11 mouse cellular contexts compared by ENCODE assay signal in genomic region chrX:102081573-102082279, GRCm38 (mm10). TPM values are rescaled to one million over a fixed set of nuclear protein-coding genes. Genes with fewer than 3 reads are reported as not detected.
A peak's percentile ranks its signal among the peaks of the same experiment; 100 is the strongest.
DNase-seq lines count a peak whose midpoint lies in the region; ATAC-seq lines count a peak whose summit lies in the region.
"Had no signal": no experiment of that assay in that cellular context is flagged by ENCODE, and none has a peak within 500 bp of the region (broad histone marks: within the 10 kb centered on the region; RNA-seq: fewer than 3 reads in every experiment).

No protein-coding gene starts in this region.

- no peaks in the 10 kb centered on the region for H3K36me3 ChIP-seq in kidney, embryonic 15.5 days
- peaks cover 36% of the 10 kb centered on the region for H3K36me3 ChIP-seq in embryonic facial prominence, embryonic 10.5 days (replicated peaks)
- H3K36me3 ChIP-seq in hindbrain, embryonic 16.5 days (ENCODE audit: control insufficient read depth, insufficient read depth, low read length), result no peaks in the 10 kb centered on the region
- no peaks in the 10 kb centered on the region for H3K36me3 ChIP-seq in neural tube, embryonic 14.5 days (ENCODE audit: control insufficient read depth, insufficient read depth, low read length)
- H3K36me3 ChIP-seq: embryonic facial prominence, embryonic 15.5 days had no signal

- H3K4me1 ChIP-seq in kidney, embryonic 15.5 days, result peaks cover 14% of the 10 kb centered on the region; the same call in 1 of the 2 replicates
- H3K4me1 ChIP-seq in embryonic facial prominence, embryonic 10.5 days, result peaks cover 19% of the 10 kb centered on the region
- peaks cover 6% of the 10 kb centered on the region; the same call in 1 of the 2 replicates for H3K4me1 ChIP-seq in hindbrain, embryonic 16.5 days (ENCODE audit: control insufficient read depth, insufficient read depth, low read depth, low read length)
- 0 out of 2 replicates have a peak, but pooled peaks cover 6% of the 10 kb centered on the region for H3K4me1 ChIP-seq in neural tube, embryonic 14.5 days (ENCODE audit: control insufficient read depth, insufficient read depth, low read length)
- H3K4me1 ChIP-seq: embryonic facial prominence, embryonic 15.5 days; limb, embryonic 15.5 days had no signal

- DNase-seq in kidney, postnatal 14 days, result no peak
- DNase-seq in embryonic facial prominence, embryonic 10.5 days (ENCODE audit: low spot score), result peak; percentile 64
- DNase-seq in frontal cortex, postnatal 36 days (ENCODE audit: low spot score in 2 of 2), result no peak
- DNase-seq in right cerebral cortex, postnatal 36 days (ENCODE audit: low spot score in 2 of 2), result no peak
- DNase-seq: thymus, postnatal 14 days had no signal

- no peak overlapping the region for H3K9ac ChIP-seq in kidney, embryonic 15.5 days
- no peak overlapping the region for H3K9ac ChIP-seq in hindbrain, embryonic 16.5 days (ENCODE audit: low read depth, low read length)
- no peak overlapping the region for H3K9ac ChIP-seq in neural tube, embryonic 14.5 days (replicated peaks; ENCODE audit: low read depth, low read length)
- H3K9ac ChIP-seq: embryonic facial prominence, embryonic 15.5 days; limb, embryonic 15.5 days had no signal

- WGBS in kidney, embryonic 15.5 days, result 36% methylated on average over 7 of the region's 7 CpGs
- WGBS in embryonic facial prominence, embryonic 10.5 days, result 49% methylated on average over 7 of the region's 7 CpGs
- 25% methylated on average over 7 of the region's 7 CpGs for WGBS in hindbrain, embryonic 16.5 days
- 24% methylated on average over 7 of the region's 7 CpGs for WGBS in neural tube, embryonic 14.5 days

- no peaks in the 10 kb centered on the region for H3K9me3 ChIP-seq in kidney, embryonic 15.5 days (replicated peaks)
- no peaks in the 10 kb centered on the region for H3K9me3 ChIP-seq in embryonic facial prominence, embryonic 10.5 days
- no peaks in the 10 kb centered on the region for H3K9me3 ChIP-seq in hindbrain, embryonic 16.5 days (ENCODE audit: control insufficient read depth, low read length)
- no peaks in the 10 kb centered on the region for H3K9me3 ChIP-seq in neural tube, embryonic 14.5 days (ENCODE audit: control insufficient read depth, low read length)
- H3K9me3 ChIP-seq: embryonic facial prominence, embryonic 15.5 days; limb, embryonic 15.5 days had no signal

- H3K27me3 ChIP-seq in kidney, embryonic 15.5 days, result peaks cover 41% of the 10 kb centered on the region
- peaks cover 95% of the 10 kb centered on the region for H3K27me3 ChIP-seq in embryonic facial prominence, embryonic 10.5 days (replicated peaks; ENCODE audit: low read depth, poor library complexity, severe bottlenecking)
- H3K27me3 ChIP-seq in hindbrain, embryonic 16.5 days (replicated peaks; ENCODE audit: control insufficient read depth, insufficient read depth, low read length), result no peaks in the 10 kb centered on the region
- no peaks in the 10 kb centered on the region for H3K27me3 ChIP-seq in neural tube, embryonic 14.5 days (ENCODE audit: control insufficient read depth, insufficient read depth, low read length)

- H3K4me3 ChIP-seq in kidney, embryonic 15.5 days (replicated peaks), result no peak overlapping the region
- no peak overlapping the region for H3K4me3 ChIP-seq in embryonic facial prominence, embryonic 10.5 days
- H3K4me3 ChIP-seq in hindbrain, embryonic 16.5 days (ENCODE audit: low read length), result no peak overlapping the region
- H3K4me3 ChIP-seq in neural tube, embryonic 14.5 days (ENCODE audit: low read depth, low read length), result no peak overlapping the region
- H3K4me3 ChIP-seq: embryonic facial prominence, embryonic 15.5 days; limb, embryonic 15.5 days had no signal

- ATAC-seq in kidney, embryonic 15.5 days (replicated peaks; ENCODE audit: low FRiP score), result peak; percentile 69; the same call in 1 of the 2 replicates
- peak; percentile 95 for ATAC-seq in hindbrain, embryonic 16.5 days
- ATAC-seq in neural tube, embryonic 14.5 days (ENCODE audit: low read depth), result peak; percentile 95
- no peak for ATAC-seq in inflammation-experienced regulatory T-cells, adult 6 months

- no peak overlapping the region for H3K4me2 ChIP-seq in kidney, embryonic 15.5 days
- H3K4me2 ChIP-seq in hindbrain, embryonic 16.5 days (ENCODE audit: low read length), result peak overlapping the region; percentile 21; the same call in 1 of the 2 replicates
- H3K4me2 ChIP-seq in neural tube, embryonic 14.5 days (ENCODE audit: low read depth, low read length), result no peak overlapping the region
- H3K4me2 ChIP-seq: embryonic facial prominence, embryonic 15.5 days; limb, embryonic 15.5 days had no signal

- no peak overlapping the region for H3K27ac ChIP-seq in kidney, embryonic 15.5 days
- peak overlapping the region; percentile 80 for H3K27ac ChIP-seq in embryonic facial prominence, embryonic 10.5 days (replicated peaks)
- peak overlapping the region; percentile 83 for H3K27ac ChIP-seq in hindbrain, embryonic 16.5 days (ENCODE audit: low read depth, low read length)
- H3K27ac ChIP-seq in neural tube, embryonic 14.5 days (ENCODE audit: low read depth, low read length), result peak overlapping the region; percentile 73
- H3K27ac ChIP-seq: embryonic facial prominence, embryonic 15.5 days had no signal

RNA-seq across cellular contexts. Expression of gene Rtl5, which starts 10.6 kb away (rescaled TPM):
- 2.5 and 2.8 TPM in 2 replicates for polyA plus RNA-seq in kidney, embryonic 15.5 days (2015; fragmentation: Nextera tagmentation; extraction: Ambion mirVana)
- polyA plus RNA-seq in embryonic facial prominence, embryonic 10.5 days (2016; fragmentation: Nextera tagmentation; extraction: Ambion mirVana), result 1.9 and 3.1 TPM in 2 replicates
- 5.6 and 6.2 TPM in 2 replicates for polyA plus RNA-seq in hindbrain, embryonic 16.5 days (2015; fragmentation: Nextera tagmentation; extraction: Ambion mirVana)
- 3.3 and 3.9 TPM in 2 replicates for polyA plus RNA-seq in neural tube, embryonic 14.5 days (2014; fragmentation: Nextera tagmentation; extraction: Ambion mirVana)
- 1 to 10 TPM in 1 of 3 experiments, under 1 TPM in 2; 0.19 to 3.3 (median 0.20) TPM for polyA plus RNA-seq in inflammation-experienced regulatory T-cells, adult 6 months (2017; shearing (Covaris generic))

RNA-seq across cellular contexts. Expression of gene Pin4, which starts 37.5 kb away (rescaled TPM):
- polyA plus RNA-seq in kidney, embryonic 15.5 days (2015; fragmentation: Nextera tagmentation; extraction: Ambion mirVana), result 68.1 and 75.6 TPM in 2 replicates
- 86.5 and 92.1 TPM in 2 replicates for polyA plus RNA-seq in embryonic facial prominence, embryonic 10.5 days (2016; fragmentation: Nextera tagmentation; extraction: Ambion mirVana)
- polyA plus RNA-seq in hindbrain, embryonic 16.5 days (2015; fragmentation: Nextera tagmentation; extraction: Ambion mirVana), result 44.6 and 58.1 TPM in 2 replicates
- 65.6 and 71.6 TPM in 2 replicates for polyA plus RNA-seq in neural tube, embryonic 14.5 days (2014; fragmentation: Nextera tagmentation; extraction: Ambion mirVana)
- 10 to 100 TPM; 39.7 to 49.5 (median 45.1) TPM for polyA plus RNA-seq in inflammation-experienced regulatory T-cells, adult 6 months (2017; shearing (Covaris generic))
